In the genomic region with DNA sequence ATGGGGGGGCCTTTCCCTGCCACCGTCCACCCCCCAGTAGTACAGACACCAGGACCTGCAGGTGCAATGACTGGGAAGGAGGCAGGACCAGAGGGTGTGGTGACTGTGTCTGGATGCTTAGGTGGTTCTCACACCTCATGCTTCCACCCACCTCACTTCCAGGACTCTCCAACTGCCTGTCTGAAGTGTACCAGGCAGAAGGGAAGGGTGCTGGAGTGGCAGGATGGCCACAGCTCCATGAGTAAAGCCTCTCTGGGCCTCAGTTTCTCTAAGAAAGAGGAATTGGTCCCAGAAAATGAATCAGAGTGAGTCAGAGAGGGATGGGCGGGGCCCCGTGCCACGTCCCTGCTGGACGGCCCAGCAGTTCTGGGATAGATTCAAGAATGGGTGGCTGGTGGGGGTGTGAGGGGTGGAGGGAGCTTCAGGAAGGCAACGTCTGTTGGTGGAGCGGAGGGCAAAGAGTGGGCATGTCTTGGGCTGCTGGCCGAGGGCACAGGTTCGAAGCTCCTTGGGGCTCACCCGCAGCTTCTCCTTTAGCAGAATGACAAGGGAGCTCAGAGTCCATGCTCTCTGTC, we compare ENCODE assay signal across 8 mouse cellular contexts. TPM values are rescaled to one million over a fixed set of nuclear protein-coding genes. Genes with fewer than 3 reads are reported as not detected.
DNase-seq lines count a peak whose midpoint lies in the region; ATAC-seq and TF ChIP-seq lines count a peak whose summit lies in the region.

No protein-coding gene starts in this region.

- H3K4me3 ChIP-seq in left cerebral cortex, adult 2 months, result peak overlapping the region; percentile 95
- peak overlapping the region; percentile 94 for H3K4me3 ChIP-seq in brown adipose tissue, adult 24 weeks (ENCODE audit: insufficient read depth, low read depth, low read length)
- peak overlapping the region; percentile 78 for H3K4me3 ChIP-seq in hindbrain, embryonic 13.5 days
- H3K4me3 ChIP-seq in myocyte, result peak overlapping the region; percentile 38

- no peaks in the 10 kb centered on the region for H3K27me3 ChIP-seq in hindbrain, embryonic 13.5 days
- no peaks in the 10 kb centered on the region for H3K27me3 ChIP-seq in myocyte (ENCODE audit: control insufficient read depth, insufficient read depth, insufficient read length)

- H3K9me3 ChIP-seq in hindbrain, embryonic 13.5 days, result no peaks in the 10 kb centered on the region

- no peak overlapping the region for H3ac ChIP-seq in myocyte (ENCODE audit: control insufficient read depth, insufficient read length)

- no peaks in the 10 kb centered on the region for H3K79me2 ChIP-seq in myocyte (ENCODE audit: control insufficient read depth, insufficient read depth)

- TF ChIP-seq CTCF in left cerebral cortex, adult 2 months (IDR thresholded peaks at IDR 0.05), result no peak

- H3K9ac ChIP-seq in hindbrain, embryonic 13.5 days, result peak overlapping the region; percentile 91

- peak overlapping the region; percentile 94 for H3K27ac ChIP-seq in left cerebral cortex, adult 2 months
- H3K27ac ChIP-seq in brown adipose tissue, adult 24 weeks (replicated peaks; ENCODE audit: low read depth, low read length), result no peak overlapping the region
- H3K27ac ChIP-seq in hindbrain, embryonic 13.5 days, result peak overlapping the region; percentile 91

- H3K4me2 ChIP-seq in hindbrain, embryonic 13.5 days, result peak overlapping the region; percentile 89
- peak overlapping the region; percentile 72 for H3K4me2 ChIP-seq in myocyte (ENCODE audit: low read depth)

- intact Hi-C loops in left cerebral cortex, adult 2 months (cut with DNase I), result loop anchor here (2.0 to 5.0 kb wide), 2 partner anchors 16 to 61 kb away; a partner anchor contains a TSS

- peaks cover 41% of the 10 kb centered on the region for H3K36me3 ChIP-seq in hindbrain, embryonic 13.5 days
- H3K36me3 ChIP-seq in myocyte (ENCODE audit: control insufficient read depth, insufficient read depth), result peaks cover 3% of the 10 kb centered on the region

- ATAC-seq in hindbrain, embryonic 13.5 days (ENCODE audit: low FRiP score), result no peak
- ATAC-seq in megakaryocyte-erythroid progenitor cell, adult 5-6 weeks (replicated peaks; ENCODE audit: low FRiP score, low TSS enrichment, poor library complexity, severe bottlenecking), result no peak

- 58% methylated on average over 10 of the region's 10 CpGs for WGBS in hindbrain, embryonic 13.5 days

- H3K4me1 ChIP-seq in brown adipose tissue, adult 24 weeks (ENCODE audit: control insufficient read depth, insufficient read depth, insufficient read length, low read length), result no peaks in the 10 kb centered on the region; the same call in 1 of the 2 replicates
- peaks cover 50% of the 10 kb centered on the region for H3K4me1 ChIP-seq in hindbrain, embryonic 13.5 days (replicated peaks)

- peak; percentile 16 for TF ChIP-seq POLR2A in myocyte (IDR thresholded peaks at IDR 0.05; ENCODE audit: insufficient read length, low read depth)

- peak in 1 of 2 experiments; percentile 35 for DNase-seq in left cerebral cortex, adult 2 months (ENCODE audit: extremely low spot score in 1 of 2, low spot score in 2 of 2)
- no peak for DNase-seq in left cerebral cortex, adult 11 months (ENCODE audit: low spot score)
- DNase-seq in frontal cortex, postnatal 14 days (ENCODE audit: low spot score in 2 of 2), result no peak
- DNase-seq in layer of hippocampus, postnatal 25 days (ENCODE audit: extremely low spot score in 1 of 2, low spot score in 1 of 2), result no peak

TF ChIP-seq in myocyte, 11 proteins besides CTCF, POLR2A, EP300 and RAD21:
- TF ChIP-seq TCF12 (IDR thresholded peaks at IDR 0.05; ENCODE audit: insufficient read depth, poor library complexity, severe bottlenecking), result no peak
- no peak for TF ChIP-seq SRF (IDR thresholded peaks at IDR 0.05; ENCODE audit: control insufficient read depth, insufficient read length, low read depth)
- TF ChIP-seq USF1 (IDR thresholded peaks at IDR 0.05; ENCODE audit: low read depth), result no peak
- no peak for TF ChIP-seq MYOG (IDR thresholded peaks at IDR 0.05; ENCODE audit: control insufficient read depth in 1 of 3, insufficient read depth in 1 of 3, insufficient read length in 2 of 3, low read depth in 2 of 3)
- no peak for TF ChIP-seq POLR2AphosphoS2 (IDR thresholded peaks at IDR 0.05; ENCODE audit: insufficient read length, low read depth)
- TF ChIP-seq REST (IDR thresholded peaks at IDR 0.05; ENCODE audit: insufficient read depth, insufficient read length), result no peak
- no peak for TF ChIP-seq MAX (IDR thresholded peaks at IDR 0.05; ENCODE audit: low read depth)
- no peak for TF ChIP-seq CEBPB (IDR thresholded peaks at IDR 0.05; ENCODE audit: insufficient read depth, poor library complexity, severe bottlenecking)
- TF ChIP-seq E2F4 (IDR thresholded peaks at IDR 0.05; ENCODE audit: insufficient read depth), result no peak
- TF ChIP-seq MYOD1 (IDR thresholded peaks at IDR 0.05; ENCODE audit: control insufficient read depth in 1 of 3, insufficient read length in 2 of 3, low read depth in 2 of 3), result no peak
- no peak for TF ChIP-seq TCF3 (IDR thresholded peaks at IDR 0.05; ENCODE audit: insufficient read length, low read depth)
TF ChIP-seq in myocyte: peak in this region for 0.

RNA-seq across cellular contexts. Expression of a gene that starts 2.0 kb away (rescaled TPM):
- 100 to 1,000 TPM; 119 to 133 TPM for total RNA-seq in left cerebral cortex, adult 2 months (2021)
- polyA plus RNA-seq in brown adipose tissue, adult 24 weeks (2012; ENCODE audit: insufficient read depth, insufficient read length, missing spikeins), result 8.7 and 10.4 TPM in 2 replicates
- 11.5 and 13.3 TPM in 2 replicates for polyA plus RNA-seq in hindbrain, embryonic 13.5 days (2015; fragmentation: Nextera tagmentation; extraction: Ambion mirVana)
- 47.0 TPM for polyA plus RNA-seq in myocyte (2012; fragmentation: generic; extraction: Trizol)
- not detected in 2 replicates for total RNA-seq in megakaryocyte-erythroid progenitor cell, adult 5-6 weeks (2014; fragmentation: Nextera tagmentation)
- total RNA-seq in megakaryocyte-erythroid progenitor cell, adult 5-6 weeks (2017), result not detected in 2 replicates
- total RNA-seq in layer of hippocampus, postnatal 25 days (2021), result 100 to 1,000 TPM; 101 to 109 TPM

RNA-seq across cellular contexts. Expression of a gene that starts 16.2 kb away (rescaled TPM):
- total RNA-seq in left cerebral cortex, adult 2 months (2021), result 10 to 100 TPM in 1 of 2 experiments, 1 to 10 TPM in 1; 7.3 to 10.5 TPM
- 1.4 and 2.2 TPM in 2 replicates for polyA plus RNA-seq in brown adipose tissue, adult 24 weeks (2012; ENCODE audit: insufficient read depth, insufficient read length, missing spikeins)
- 1.2 and 1.3 TPM in 2 replicates for polyA plus RNA-seq in hindbrain, embryonic 13.5 days (2015; fragmentation: Nextera tagmentation; extraction: Ambion mirVana)
- polyA plus RNA-seq in myocyte (2012; fragmentation: generic; extraction: Trizol), result 70.4 TPM
- not detected in 2 replicates for total RNA-seq in megakaryocyte-erythroid progenitor cell, adult 5-6 weeks (2014; fragmentation: Nextera tagmentation)
- not detected in 2 replicates for total RNA-seq in megakaryocyte-erythroid progenitor cell, adult 5-6 weeks (2017)
- total RNA-seq in layer of hippocampus, postnatal 25 days (2021), result 1 to 10 TPM; 3.3 to 4.4 TPM

RNA-seq across cellular contexts. Expression of a gene that starts 31.1 kb away (rescaled TPM):
- 10 to 100 TPM; 20.0 to 21.3 TPM for total RNA-seq in left cerebral cortex, adult 2 months (2021)
- 1.7 and 2.4 TPM in 2 replicates for polyA plus RNA-seq in brown adipose tissue, adult 24 weeks (2012; ENCODE audit: insufficient read depth, insufficient read length, missing spikeins)
- polyA plus RNA-seq in hindbrain, embryonic 13.5 days (2015; fragmentation: Nextera tagmentation; extraction: Ambion mirVana), result not detected in 2 replicates
- polyA plus RNA-seq in myocyte (2012; fragmentation: generic; extraction: Trizol), result 1.9 TPM
- total RNA-seq in megakaryocyte-erythroid progenitor cell, adult 5-6 weeks (2014; fragmentation: Nextera tagmentation), result not detected in 2 replicates
- total RNA-seq in megakaryocyte-erythroid progenitor cell, adult 5-6 weeks (2017), result not detected in 2 replicates
- total RNA-seq in layer of hippocampus, postnatal 25 days (2021), result 10 to 100 TPM; 15.1 to 15.5 TPM

RNA-seq across cellular contexts. Expression of a gene that starts 42.2 kb away (rescaled TPM):
- total RNA-seq in left cerebral cortex, adult 2 months (2021), result 100 to 1,000 TPM; 125 to 130 TPM
- polyA plus RNA-seq in brown adipose tissue, adult 24 weeks (2012; ENCODE audit: insufficient read depth, insufficient read length, missing spikeins), result 20.7 and 21.6 TPM in 2 replicates
- 64.6 and 67.4 TPM in 2 replicates for polyA plus RNA-seq in hindbrain, embryonic 13.5 days (2015; fragmentation: Nextera tagmentation; extraction: Ambion mirVana)
- 9.0 TPM for polyA plus RNA-seq in myocyte (2012; fragmentation: generic; extraction: Trizol)
- total RNA-seq in megakaryocyte-erythroid progenitor cell, adult 5-6 weeks (2014; fragmentation: Nextera tagmentation), result 161 and 173 TPM in 2 replicates
- total RNA-seq in megakaryocyte-erythroid progenitor cell, adult 5-6 weeks (2017), result 132 and 146 TPM in 2 replicates
- total RNA-seq in layer of hippocampus, postnatal 25 days (2021), result 100 to 1,000 TPM in 1 of 2 experiments, 10 to 100 TPM in 1; 71.9 to 123 TPM

RNA-seq across cellular contexts. Expression of a gene that starts 51.0 kb away (rescaled TPM):
- total RNA-seq in left cerebral cortex, adult 2 months (2021), result 10 to 100 TPM; 84.4 to 89.6 TPM
- 149 and 182 TPM in 2 replicates for polyA plus RNA-seq in brown adipose tissue, adult 24 weeks (2012; ENCODE audit: insufficient read depth, insufficient read length, missing spikeins)
- polyA plus RNA-seq in hindbrain, embryonic 13.5 days (2015; fragmentation: Nextera tagmentation; extraction: Ambion mirVana), result 162 and 166 TPM in 2 replicates
- 81.5 TPM for polyA plus RNA-seq in myocyte (2012; fragmentation: generic; extraction: Trizol)
- total RNA-seq in megakaryocyte-erythroid progenitor cell, adult 5-6 weeks (2014; fragmentation: Nextera tagmentation), result 57.8 and 77.0 TPM in 2 replicates
- 47.8 and 54.4 TPM in 2 replicates for total RNA-seq in megakaryocyte-erythroid progenitor cell, adult 5-6 weeks (2017)
- 10 to 100 TPM; 80.2 to 90.3 TPM for total RNA-seq in layer of hippocampus, postnatal 25 days (2021)

Comparison
In these comparisons a context has a peak if more than half of its experiments do, and no peak if none do; other contexts are left out.
1. H3K4me3 ChIP-seq: peak in every context shown above with its lines; median percentile 95 in left cerebral cortex, adult 2 months; 94 in brown adipose tissue, adult 24 weeks; 78 in hindbrain, embryonic 13.5 days; 38 in myocyte.
2. RNA of a gene that starts 2.0 kb away (total RNA-seq): 119 to 133 TPM in left cerebral cortex, adult 2 months and 101 to 109 TPM in layer of hippocampus, postnatal 25 days; not detected in megakaryocyte-erythroid progenitor cell, adult 5-6 weeks; every median in the first group is over 100 times any median in the second.
3. RNA of a gene that starts 16.2 kb away (total RNA-seq): 7.3 to 10.5 TPM in left cerebral cortex, adult 2 months and 3.3 to 4.4 TPM in layer of hippocampus, postnatal 25 days; not detected in megakaryocyte-erythroid progenitor cell, adult 5-6 weeks; every median in the first group is over 4 times any median in the second.
4. RNA of a gene that starts 31.1 kb away (total RNA-seq): 20.0 to 21.3 TPM in left cerebral cortex, adult 2 months and 15.1 to 15.5 TPM in layer of hippocampus, postnatal 25 days; not detected in megakaryocyte-erythroid progenitor cell, adult 5-6 weeks; every median in the first group is over 10 times any median in the second.